Mouse (Mus musculus) stomach, embryonic 14.5 days (tissue): Measurements from ENCODE around the gene Cdc34. TPM values are rescaled to one million over a fixed set of nuclear protein-coding genes. Genes with fewer than 3 reads are reported as not detected.

Experiments used
- ATAC-seq: fragments of 200-750 bp; cut with Nextera tagmentation; 2 replicates; pipeline ENCODE4 v1.8.0; 2017; ENCODE audit warnings: low read depth, moderate TSS enrichment; ENCODE audit not compliant: insufficient number of reproducible peaks, insufficient read depth, low FRiP score
- H3K27ac ChIP-seq: fragments of 300-500 bp; sonication (generic); 2 replicates; pipeline ENCODE4 v1.5.1; 2014; ENCODE audit warnings: mild to moderate bottlenecking, low read length, moderate library complexity, mixed read lengths
- H3K27me3 ChIP-seq: fragments of 300-500 bp; sonication (generic); 2 replicates; pipeline ENCODE4 v1.6.1; 2014; ENCODE audit warnings: low read length, control low read depth, mixed read lengths; ENCODE audit not compliant: control insufficient read depth, insufficient read depth
- H3K36me3 ChIP-seq: fragments of 300-500 bp; sonication (generic); 2 replicates; pipeline ENCODE4 v1.6.1; 2014; ENCODE audit warnings: mild to moderate bottlenecking, control low read depth, low read length, moderate library complexity, mixed read lengths; ENCODE audit not compliant: control insufficient read depth, insufficient read depth
- H3K4me1 ChIP-seq: fragments of 300-500 bp; sonication (generic); 2 replicates; pipeline ENCODE4 v1.6.1; 2014; ENCODE audit warnings: low read length, control low read depth, mixed read lengths; ENCODE audit not compliant: control insufficient read depth, insufficient read depth
- H3K4me2 ChIP-seq: fragments of 300-500 bp; sonication (generic); replicated peaks from 2 replicates; pipeline ENCODE4 v1.6.1; 2014; ENCODE audit warnings: low read depth, low read length, control low read depth
- H3K4me3 ChIP-seq: fragments of 300-500 bp; sonication (generic); 2 replicates; pipeline ENCODE4 v1.5.1; 2014; ENCODE audit warnings: low read depth, low read length, control low read depth
- H3K9ac ChIP-seq: fragments of 300-500 bp; sonication (generic); replicated peaks from 2 replicates; pipeline ENCODE4 v1.6.1; 2014; ENCODE audit warnings: low read depth, mild to moderate bottlenecking, control low read depth, low read length, moderate library complexity, mixed read lengths
- H3K9me3 ChIP-seq: fragments of 300-500 bp; sonication (generic); 2 replicates; pipeline ENCODE4 v1.6.1; 2016; ENCODE audit warnings: low read depth, low read length, control low read depth; ENCODE audit not compliant: control insufficient read depth
- WGBS: fragments of 180-500 bp; shearing (Covaris S2); extraction: QIAGEN DNeasy Blood & Tissue Kit; methylation state at CpG from one replicate; pipeline ENCODE4 v1.1.7; 2014; 5-methylcytosine and 5-hydroxymethylcytosine counted together
- polyA plus RNA-seq: library from polyadenylated mRNA; unstranded; fragments of >200 nt; fragmentation: Nextera tagmentation; extraction: Ambion mirVana; gene quantifications from 2 replicates; pipeline ENCODE4 v1.2.1, GENCODE M21; 2014

Cdc34 gene
- 88.7 and 93.6 TPM in 2 replicates for polyA plus RNA-seq

- under 1% methylated on average over 64 of the region's 84 CpGs for WGBS
- Histone ChIP-seq H3K4me2 (peak within 1 kb of the TSS; percentile 90), H3K9ac (peak within 1 kb of the TSS; percentile 85), H3K36me3 (peaks cover 28% of the 10 kb centered on the region), H3K9me3 (no peaks in the 10 kb centered on the region), H3K4me1 (peaks cover 18% of the 10 kb centered on the region; the same call in 1 of the 2 replicates), H3K4me3 (peak within 1 kb of the TSS; percentile 68), H3K27me3 (no peaks in the 10 kb centered on the region), H3K27ac (peak within 1 kb of the TSS; percentile 75; the same call in 1 of the 2 replicates)
- ATAC-seq = peak; percentile 93
Measured at GRCm38 (mm10) chr10:79681591-79682245, at the start of gene Cdc34. Cdc34 (plus strand) TSS chr10:79682195.

- WGBS = 79% methylated on average over 17 of the region's 17 CpGs
- H3K4me2 ChIP-seq = no peak overlapping the region
- 0 out of 2 replicates have a peak, but pooled peaks cover 2% of the 10 kb centered on the region for H3K9me3 ChIP-seq
- no peak for ATAC-seq
- no peaks in the 10 kb centered on the region for H3K27me3 ChIP-seq
- peaks cover 3% of the 10 kb centered on the region; the same call in 1 of the 2 replicates for H3K4me1 ChIP-seq
- H3K9ac ChIP-seq = no peak overlapping the region
- H3K4me3 ChIP-seq = no peak overlapping the region
- no peak overlapping the region for H3K27ac ChIP-seq
- no peaks in the 10 kb centered on the region for H3K36me3 ChIP-seq
Measured at GRCm38 (mm10) chr10:79633006-79633777, 48.8 kb upstream of the Cdc34 start.

- Histone ChIP-seq H3K4me1 (peaks cover 11% of the 10 kb centered on the region; the same call in 1 of the 2 replicates), H3K36me3 (no peaks in the 10 kb centered on the region), H3K27me3 (no peaks in the 10 kb centered on the region), H3K27ac (no peak overlapping the region), H3K9ac (no peak overlapping the region), H3K4me3 (no peak overlapping the region), H3K9me3 (no peaks in the 10 kb centered on the region), H3K4me2 (no peak overlapping the region)
- 80% methylated on average over 8 of the region's 8 CpGs for WGBS
- ATAC-seq = no peak
Measured at GRCm38 (mm10) chr10:79636287-79636686, 45.7 kb upstream of the Cdc34 start.

GRCm38 (mm10) chr10:79637128-79638110 is 44.6 kb upstream of the Cdc34 start, which contains the start of gene Shc2:
Shc2 (minus strand) TSS chr10:79637918.
- peak within 1 kb of the TSS; percentile 94 for H3K4me2 ChIP-seq
- H3K27me3 ChIP-seq = no peaks in the 10 kb centered on the region
- H3K4me3 ChIP-seq = peak within 1 kb of the TSS; percentile 73
- H3K4me1 ChIP-seq = peaks cover 11% of the 10 kb centered on the region; the same call in 1 of the 2 replicates
- peak within 1 kb of the TSS; percentile 60 for H3K9ac ChIP-seq
- H3K9me3 ChIP-seq = no peaks in the 10 kb centered on the region
- peak; percentile 70 for ATAC-seq
- H3K27ac ChIP-seq = peak within 1 kb of the TSS; percentile 67
- WGBS = under 1% methylated on average over 98 of the region's 116 CpGs
- H3K36me3 ChIP-seq = no peaks in the 10 kb centered on the region

- Histone ChIP-seq H3K4me2 (peak overlapping the region; percentile 94), H3K27me3 (no peaks in the 10 kb centered on the region), H3K27ac (peak overlapping the region; percentile 36; the same call in 1 of the 2 replicates), H3K4me1 (peaks cover 11% of the 10 kb centered on the region; the same call in 1 of the 2 replicates), H3K9me3 (no peaks in the 10 kb centered on the region), H3K9ac (no peak overlapping the region), H3K36me3 (no peaks in the 10 kb centered on the region), H3K4me3 (peak overlapping the region; percentile 73; the same call in 1 of the 2 replicates)
- 7% methylated on average over 23 of the region's 23 CpGs for WGBS
- peak; percentile 29; the same call in 1 of the 2 replicates for ATAC-seq
Measured at GRCm38 (mm10) chr10:79638486-79639204, 43.4 kb upstream of the Cdc34 start.

GRCm38 (mm10) chr10:79645711-79646110 is 36.3 kb upstream of the Cdc34 start, which contains the start of gene Odf3l2:
Odf3l2 (minus strand) TSS chr10:79645738.
- H3K4me1 ChIP-seq = no peaks in the 10 kb centered on the region
- no peaks in the 10 kb centered on the region for H3K9me3 ChIP-seq
- H3K4me3 ChIP-seq = no peak within 1 kb of the TSS
- H3K4me2 ChIP-seq = no peak within 1 kb of the TSS
- H3K27ac ChIP-seq = no peak within 1 kb of the TSS
- H3K9ac ChIP-seq = no peak within 1 kb of the TSS
- ATAC-seq = no peak
- H3K36me3 ChIP-seq = no peaks in the 10 kb centered on the region
- no peaks in the 10 kb centered on the region for H3K27me3 ChIP-seq
- 69% methylated on average over 8 of the region's 8 CpGs for WGBS

- no peak overlapping the region for H3K9ac ChIP-seq
- WGBS = 29% methylated on average over 7 of the region's 7 CpGs
- no peaks in the 10 kb centered on the region for H3K27me3 ChIP-seq
- no peak overlapping the region for H3K27ac ChIP-seq
- no peaks in the 10 kb centered on the region for H3K9me3 ChIP-seq
- no peak overlapping the region for H3K4me3 ChIP-seq
- H3K4me2 ChIP-seq = no peak overlapping the region
- peak; percentile 36 for ATAC-seq
- no peaks in the 10 kb centered on the region for H3K36me3 ChIP-seq
- no peaks in the 10 kb centered on the region for H3K4me1 ChIP-seq
Measured at GRCm38 (mm10) chr10:79649070-79649751, 32.8 kb upstream of the Cdc34 start.
